Mouse (Mus musculus) heart, adult 2 months (tissue): Measurements from ENCODE around the gene Cenpi.

Experiments used
- CTCF ChIP-seq: fragments of 200-600 bp; IDR thresholded peaks from 2 replicates; pipeline ENCODE4 v1.8.1; 2022; ENCODE audit warnings: antibody characterized with exemption, mild to moderate bottlenecking, moderate library complexity
- EP300 ChIP-seq: fragments of 200-500 bp; IDR thresholded peaks from 2 replicates; pipeline ENCODE4 v1.6.1; 2011; ENCODE audit warnings: low read depth, low read length, control low read depth; ENCODE audit not compliant: insufficient read depth
- POLR2A ChIP-seq: fragments of 200-500 bp; IDR thresholded peaks from 2 replicates; pipeline ENCODE4 v1.6.1; 2011; ENCODE audit warnings: mild to moderate bottlenecking, low read depth, low read length, control low read depth; ENCODE audit not compliant: insufficient read depth

- TF ChIP-seq CTCF (no peak), POLR2A (no peak), EP300 (no peak)
Observed at GRCm38 (mm10) chrX:134296737-134297136, 11.1 kb upstream of the Cenpi start.
